Mouse (Mus musculus) MEL (cell line): ENCODE data around the gene Muc2. TPM values are rescaled to one million over a fixed set of nuclear protein-coding genes. Genes with fewer than 3 reads are reported as not detected.

Experiments
- DNase-seq: peaks from one replicate; pipeline ENCODE4 v3.0.0; 2011; ENCODE audit warnings: low read depth, low spot score
- H3K27ac ChIP-seq: 2 replicates; pipeline ENCODE4 v1.5.1; 2012; ENCODE audit warnings: low read depth, mild to moderate bottlenecking, control low read depth, low read length, moderate library complexity; ENCODE audit not compliant: control insufficient read depth
- H3K27me3 ChIP-seq, 2 experiments: fragments of 150-350 bp in 1 of 2; sonication (generic) in 1 of 2; 2 replicates each; pipeline ENCODE4 v1.6.1; 2012; ENCODE audit warnings: low read length in 2 of 2, mild to moderate bottlenecking in 2 of 2, improper control_type of control experiment in 1 of 2, moderate library complexity in 1 of 2; ENCODE audit not compliant: insufficient read depth in 2 of 2, control insufficient read depth in 1 of 2
- H3K36me3 ChIP-seq, 2 experiments: 2 replicates each; pipeline ENCODE4 v1.6.1; 2012 to 2014; ENCODE audit warnings: low read length in 2 of 2, improper control_type of control experiment in 1 of 2, inconsistent platforms in 1 of 2, mild to moderate bottlenecking in 1 of 2; ENCODE audit not compliant: insufficient read depth in 2 of 2, control insufficient read depth in 1 of 2
- H3K4me1 ChIP-seq, 2 experiments: fragments of 150-350 bp in 1 of 2; sonication (generic) in 1 of 2; 2 replicates each; pipeline ENCODE4 v1.6.1; 2012; ENCODE audit warnings: low read length in 2 of 2, improper control_type of control experiment in 1 of 2, mild to moderate bottlenecking in 1 of 2; ENCODE audit not compliant: insufficient read depth in 2 of 2, control insufficient read depth in 1 of 2
- H3K4me3 ChIP-seq, 2 experiments: fragments of 150-350 bp in 1 of 2; sonication (generic) in 1 of 2; 2 replicates each; pipeline ENCODE4 v1.5.1; 2012; ENCODE audit warnings: low read depth in 2 of 2, low read length in 2 of 2, mild to moderate bottlenecking in 2 of 2, moderate library complexity in 2 of 2, control low read depth in 1 of 2, improper control_type of control experiment in 1 of 2; ENCODE audit not compliant: control insufficient read depth in 1 of 2, insufficient read depth in 1 of 2
- H3K79me2 ChIP-seq: 2 replicates; pipeline ENCODE4 v1.6.1; 2012; ENCODE audit warnings: mild to moderate bottlenecking, low read length, moderate library complexity; ENCODE audit not compliant: control insufficient read depth, poor library complexity, insufficient read depth
- H3K9ac ChIP-seq: 2 replicates; pipeline ENCODE4 v1.6.1; 2012; ENCODE audit warnings: low read depth, mild to moderate bottlenecking, control low read depth, low read length, moderate library complexity; ENCODE audit not compliant: control insufficient read depth, poor library complexity, severe bottlenecking
- H3K9me3 ChIP-seq: fragments of 150-350 bp; sonication (generic); replicated peaks from 2 replicates; pipeline ENCODE4 v1.6.1; 2012; ENCODE audit warnings: mild to moderate bottlenecking, low read length, improper control_type of control experiment, moderate library complexity; ENCODE audit not compliant: insufficient read depth
- BHLHE40 ChIP-seq: IDR thresholded peaks from 2 replicates; pipeline ENCODE4 v1.6.1; 2012; ENCODE audit warnings: low read depth, mild to moderate bottlenecking, inconsistent platforms, low read length, improper control_type of control experiment, borderline replicate concordance
- CHD1 ChIP-seq: IDR thresholded peaks from 2 replicates; pipeline ENCODE4 v1.6.1; 2012; ENCODE audit warnings: low read depth, mild to moderate bottlenecking, inconsistent platforms, low read length, improper control_type of control experiment
- EP300 ChIP-seq, 2 experiments: IDR thresholded peaks; 2 replicates each; pipeline ENCODE4 v1.6.1; 2011; ENCODE audit warnings: improper control_type of control experiment in 2 of 2, low read length in 2 of 2, low read depth in 1 of 2, mild to moderate bottlenecking in 1 of 2
- GABPA ChIP-seq: IDR thresholded peaks from 2 replicates; pipeline ENCODE4 v1.6.1; 2012; ENCODE audit warnings: low read depth, mild to moderate bottlenecking, inconsistent platforms, low read length, improper control_type of control experiment, moderate library complexity
- GATA1 ChIP-seq: IDR thresholded peaks from 2 replicates; pipeline ENCODE4 v1.6.1; 2011; ENCODE audit warnings: low read depth, low read length, improper control_type of control experiment
- KAT2A ChIP-seq: conservative IDR thresholded peaks from 2 replicates; pipeline ENCODE4 v1.6.1; 2012; ENCODE audit warnings: low read depth, low read length, improper control_type of control experiment, inconsistent platforms
- MAFK ChIP-seq: IDR thresholded peaks from 2 replicates; pipeline ENCODE4 v1.6.1; 2011; ENCODE audit warnings: low read depth, mild to moderate bottlenecking, low read length, improper control_type of control experiment, borderline replicate concordance
- MAX ChIP-seq: IDR thresholded peaks from 2 replicates; pipeline ENCODE4 v1.6.1; 2011; ENCODE audit warnings: low read length, improper control_type of control experiment
- MAZ ChIP-seq: IDR thresholded peaks from 2 replicates; pipeline ENCODE4 v1.6.1; 2012; ENCODE audit warnings: low read depth, mild to moderate bottlenecking, inconsistent platforms, low read length, improper control_type of control experiment
- NELFE ChIP-seq: IDR thresholded peaks from 2 replicates; pipeline ENCODE4 v1.6.1; 2011; ENCODE audit warnings: low read depth, low read length, improper control_type of control experiment
- NRF1 ChIP-seq: IDR thresholded peaks from 2 replicates; pipeline ENCODE4 v1.6.1; 2014; ENCODE audit warnings: low read depth, mild to moderate bottlenecking, inconsistent platforms, low read length, improper control_type of control experiment, moderate library complexity; ENCODE audit not compliant: poor library complexity, insufficient read depth, severe bottlenecking
- POLR2AphosphoS2 ChIP-seq: IDR thresholded peaks from 2 replicates; pipeline ENCODE4 v1.6.1; 2011; ENCODE audit warnings: low read length, improper control_type of control experiment
- RAD21 ChIP-seq: IDR thresholded peaks from 2 replicates; pipeline ENCODE4 v1.6.1; 2011; ENCODE audit warnings: mild to moderate bottlenecking, low read depth, low read length, improper control_type of control experiment
- RCOR1 ChIP-seq: IDR thresholded peaks from 2 replicates; pipeline ENCODE4 v1.6.1; 2012; ENCODE audit warnings: low read depth, mild to moderate bottlenecking, inconsistent platforms, low read length, improper control_type of control experiment
- SMC3 ChIP-seq: IDR thresholded peaks from 2 replicates; pipeline ENCODE4 v1.6.1; 2011; ENCODE audit warnings: low read depth, low read length, improper control_type of control experiment
- TAL1 ChIP-seq: IDR thresholded peaks from 2 replicates; pipeline ENCODE4 v1.6.1; 2012; ENCODE audit warnings: mild to moderate bottlenecking, inconsistent platforms, low read length, moderate library complexity, mixed read lengths
- TBP ChIP-seq: IDR thresholded peaks from 2 replicates; pipeline ENCODE4 v1.8.0; 2011; ENCODE audit warnings: low read depth, low read length, improper control_type of control experiment
- TCF12 ChIP-seq: IDR thresholded peaks from 2 replicates; pipeline ENCODE4 v1.6.1; 2014; ENCODE audit warnings: low read depth, mild to moderate bottlenecking, inconsistent platforms, low read length, improper control_type of control experiment, moderate library complexity
- USF1 ChIP-seq: IDR thresholded peaks from 2 replicates; pipeline ENCODE4 v1.6.1; 2014; ENCODE audit warnings: low read depth, mild to moderate bottlenecking, inconsistent platforms, low read length, improper control_type of control experiment, moderate library complexity
- USF2 ChIP-seq, 2 experiments: IDR thresholded peaks; 2 replicates each; pipeline ENCODE4 v1.6.1; 2011 to 2012; ENCODE audit warnings: improper control_type of control experiment in 2 of 2, low read length in 2 of 2, borderline replicate concordance in 1 of 2, inconsistent platforms in 1 of 2, low read depth in 1 of 2, mild to moderate bottlenecking in 1 of 2; ENCODE audit not compliant: insufficient read depth in 1 of 2
- ZC3H11A ChIP-seq: IDR thresholded peaks from 2 replicates; pipeline ENCODE4 v1.6.1; 2012; ENCODE audit warnings: low read depth, mild to moderate bottlenecking, inconsistent platforms, low read length, improper control_type of control experiment
- ZMIZ1 ChIP-seq: IDR thresholded peaks from 2 replicates; pipeline ENCODE4 v1.6.1; 2012; ENCODE audit warnings: low read depth, mild to moderate bottlenecking, inconsistent platforms, low read length, improper control_type of control experiment, moderate library complexity
- polyA plus RNA-seq, 2 experiments: library from polyadenylated mRNA; stranded (reverse) in 1 of 2; unstranded in 1 of 2; fragments of >175 nt in 1 of 2; fragments of >200 nt in 1 of 2; gene quantifications; 2 replicates each; pipeline versions ENCODE4 v1.2.1 to v1.2.4; 2012; ENCODE audit warnings: low replicate concordance in 2 of 2, low read depth in 1 of 2; ENCODE audit not compliant: insufficient read length in 2 of 2, insufficient read depth in 1 of 2, missing spikeins in 1 of 2
- total RNA-seq: library from RNA; depleted of rRNA; stranded (reverse); fragments of 300-350 nt; gene quantifications from 2 replicates; pipeline ENCODE4 v1.2.3, GENCODE M21; 2012

Muc2 gene
- total and polyA plus RNA-seq, 3 experiments, result 0.04 TPM; not detected in 2

- TF ChIP-seq POLR2AphosphoS2, result peak; percentile 82
- peak; percentile 16; the same call in 1 of the 2 replicates for TF ChIP-seq ZC3H11A
- TF ChIP-seq, all 39 proteins: peak for 21
Measured at GRCm38 (mm10) chr7:141770988-141771387, 80.8 kb downstream of the Muc2 start (continued).

DNA sequence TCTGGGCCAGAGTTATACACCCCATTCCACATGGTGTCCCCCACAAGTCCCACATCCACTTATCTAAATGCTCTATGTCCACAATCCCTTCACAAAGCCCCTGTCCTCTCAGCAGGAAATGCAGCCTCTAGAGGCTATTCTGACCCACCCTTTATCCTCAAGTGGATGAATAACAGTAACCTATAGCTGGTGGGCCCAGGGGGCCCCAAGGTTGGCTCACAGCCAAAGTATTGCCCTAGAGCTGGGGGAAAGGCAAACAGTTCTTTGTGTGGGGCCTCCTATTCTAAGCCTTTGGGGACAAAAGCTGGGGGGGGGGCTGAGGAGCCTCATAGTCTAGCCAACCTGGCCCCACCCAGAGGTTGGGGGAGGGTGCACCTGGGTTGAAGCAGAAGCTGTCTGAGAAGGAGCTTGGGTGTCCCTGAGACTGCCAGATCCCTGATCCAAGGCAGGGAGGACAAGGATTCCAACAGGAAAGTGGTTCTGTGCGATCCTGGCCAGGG is 82.0 kb downstream of the Muc2 start:
- Histone ChIP-seq H3K27me3 (no peaks in the 10 kb centered on the region), H3K4me3 (no peak overlapping the region), H3K27ac (no peak overlapping the region)
- TF ChIP-seq RCOR1, result no peak
- no peak for TF ChIP-seq MAZ
- TF ChIP-seq MAX, result no peak
- TF ChIP-seq ZMIZ1, result no peak
- TF ChIP-seq RAD21, result no peak
- no peak for TF ChIP-seq ZC3H11A
- no peak for TF ChIP-seq SMC3
- no peak for TF ChIP-seq USF2 (IDR thresholded peaks at IDR 0.05; ENCODE audit: borderline replicate concordance in 1 of 2, insufficient read depth in 1 of 2, low read depth in 1 of 2, low read length in 2 of 2)
- no peak for TF ChIP-seq USF1
- no peak for TF ChIP-seq TAL1
- TF ChIP-seq KAT2A, result no peak
- TF ChIP-seq MAFK, result no peak
- no peak for TF ChIP-seq CHD1
- no peak for TF ChIP-seq GABPA
- TF ChIP-seq, all 39 proteins: peak for 0
- H3K9ac ChIP-seq, result no peak overlapping the region
- DNase-seq, result no peak
- peaks cover 0 to 58% of the 10 kb centered on the region in 2 experiments; a peak in 2 of 4 replicates for H3K36me3 ChIP-seq
- no peaks in the 10 kb centered on the region for H3K79me2 ChIP-seq
- H3K9me3 ChIP-seq, result no peaks in the 10 kb centered on the region
- peaks cover 43 to 76% of the 10 kb centered on the region in 2 experiments for H3K4me1 ChIP-seq

DNA sequence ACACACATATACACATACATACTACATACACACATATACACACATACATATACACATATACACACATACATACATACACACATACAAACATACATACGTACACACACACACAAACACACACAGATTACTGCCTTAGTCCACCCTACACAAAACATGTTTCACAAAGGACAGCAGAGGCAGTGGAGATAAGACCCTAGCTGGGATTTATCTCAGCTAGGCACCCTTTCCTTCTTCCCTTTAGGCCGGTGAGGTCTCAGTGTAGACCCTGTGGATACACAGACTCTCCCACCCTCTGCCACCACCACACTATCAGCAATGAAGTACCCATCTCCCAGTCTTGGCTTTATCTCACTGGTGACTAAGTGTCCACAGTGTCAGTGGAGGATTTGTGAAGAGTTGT is 84.7 kb downstream of the Muc2 start:
- DNase-seq, result peak; percentile 39

More for the DNA sequence above, 84.7 kb downstream of the Muc2 start:
- Histone ChIP-seq H3K4me1 (peaks cover 40 to 64% of the 10 kb centered on the region in 2 experiments), H3K36me3 (peaks cover 0 to 54% of the 10 kb centered on the region in 2 experiments; a peak in 2 of 4 replicates), H3K4me3 (no peak overlapping the region), H3K79me2 (no peaks in the 10 kb centered on the region), H3K27me3 (no peaks in the 10 kb centered on the region), H3K9me3 (no peaks in the 10 kb centered on the region), H3K27ac (no peak overlapping the region), H3K9ac (no peak overlapping the region)
- no peak for TF ChIP-seq BHLHE40
- TF ChIP-seq TCF12, result peak; percentile 76
- no peak for TF ChIP-seq TBP
- peak; percentile 76 for TF ChIP-seq TAL1
- no peak for TF ChIP-seq ZC3H11A
- TF ChIP-seq NELFE, result no peak
- TF ChIP-seq NRF1, result no peak
- TF ChIP-seq GATA1, result peak; percentile 86
- TF ChIP-seq EP300 (IDR thresholded peaks at IDR 0.05; ENCODE audit: low read depth in 1 of 2, low read length in 2 of 2), result peak; percentile 52 to 68; a peak in 3 of 4 replicates
